Mouse (Mus musculus): ENCODE measurements at regions not wholly inside any gene's neighbourhood (a gene's known extent, or its start where the extent isn't known, plus 50 kb on each side); places are given as distances from the start of the nearest gene placed in this dataset.

- TF ChIP-seq CTCF (IDR thresholded peaks at IDR 0.05; ENCODE audit: control insufficient read depth, insufficient read depth, insufficient replicate concordance, low read depth, low read length) (no peak), POLR2A (IDR thresholded peaks at IDR 0.05; ENCODE audit: control insufficient read depth, low read depth, low read length) (no peak)
- Histone ChIP-seq H3K27me3 (ENCODE audit: control insufficient read depth, insufficient read depth, low read length) (no peaks in the 10 kb centered on the region), H3K36me3 (ENCODE audit: control insufficient read depth, insufficient read depth, low read length) (no peaks in the 10 kb centered on the region), H3K4me3 (ENCODE audit: control insufficient read depth, low read depth, low read length) (no peak overlapping the region), H3K27ac (ENCODE audit: control insufficient read depth, insufficient read depth, low read depth, low read length) (no peak overlapping the region), H3K4me1 (ENCODE audit: control insufficient read depth, insufficient read depth, low read length) (peaks cover 3% of the 10 kb centered on the region; the same call in 1 of the 2 replicates)
These were observed 322.3 kb upstream of the G2e3 start for GRCm38 (mm10) chr12:51025531-51025930.

GRCm38 (mm10) chr12:51024057-51024743, 323.7 kb upstream of the G2e3 start:
- Histone ChIP-seq H3K4me1 (ENCODE audit: control insufficient read depth, insufficient read depth, low read length) (peaks cover 3% of the 10 kb centered on the region; the same call in 1 of the 2 replicates), H3K27me3 (ENCODE audit: control insufficient read depth, insufficient read depth, low read length) (no peaks in the 10 kb centered on the region), H3K27ac (ENCODE audit: control insufficient read depth, insufficient read depth, low read depth, low read length) (no peak overlapping the region), H3K4me3 (ENCODE audit: control insufficient read depth, low read depth, low read length) (no peak overlapping the region), H3K36me3 (ENCODE audit: control insufficient read depth, insufficient read depth, low read length) (no peaks in the 10 kb centered on the region)
- no peak for TF ChIP-seq POLR2A (IDR thresholded peaks at IDR 0.05; ENCODE audit: control insufficient read depth, low read depth, low read length)
- TF ChIP-seq CTCF (IDR thresholded peaks at IDR 0.05; ENCODE audit: control insufficient read depth, insufficient read depth, insufficient replicate concordance, low read depth, low read length): no peak

- TF ChIP-seq POLR2A (IDR thresholded peaks at IDR 0.05; ENCODE audit: control insufficient read depth, low read depth, low read length) (no peak), CTCF (IDR thresholded peaks at IDR 0.05; ENCODE audit: control insufficient read depth, insufficient read depth, insufficient replicate concordance, low read depth, low read length) (no peak)
- Histone ChIP-seq H3K27ac (ENCODE audit: control insufficient read depth, insufficient read depth, low read depth, low read length) (no peak overlapping the region), H3K36me3 (ENCODE audit: control insufficient read depth, insufficient read depth, low read length) (no peaks in the 10 kb centered on the region), H3K4me3 (ENCODE audit: control insufficient read depth, low read depth, low read length) (no peak overlapping the region), H3K27me3 (ENCODE audit: control insufficient read depth, insufficient read depth, low read length) (no peaks in the 10 kb centered on the region), H3K4me1 (ENCODE audit: control insufficient read depth, insufficient read depth, low read length) (no peaks in the 10 kb centered on the region)
These were observed 329.7 kb upstream of the G2e3 start for GRCm38 (mm10) chr12:51018185-51018584.

- H3K27ac ChIP-seq (ENCODE audit: control insufficient read depth, insufficient read depth, low read depth, low read length): no peak overlapping the region
- no peaks in the 10 kb centered on the region for H3K27me3 ChIP-seq (ENCODE audit: control insufficient read depth, insufficient read depth, low read length)
- H3K4me3 ChIP-seq (ENCODE audit: control insufficient read depth, low read depth, low read length): no peak overlapping the region
- H3K4me1 ChIP-seq (ENCODE audit: control insufficient read depth, insufficient read depth, low read length): no peaks in the 10 kb centered on the region
- TF ChIP-seq POLR2A (IDR thresholded peaks at IDR 0.05; ENCODE audit: control insufficient read depth, low read depth, low read length) (no peak), CTCF (IDR thresholded peaks at IDR 0.05; ENCODE audit: control insufficient read depth, insufficient read depth, insufficient replicate concordance, low read depth, low read length) (no peak)
- H3K36me3 ChIP-seq (ENCODE audit: control insufficient read depth, insufficient read depth, low read length): no peaks in the 10 kb centered on the region
These were observed 331.8 kb upstream of the G2e3 start for GRCm38 (mm10) chr12:51016081-51016480.

- TF ChIP-seq POLR2A (IDR thresholded peaks at IDR 0.05; ENCODE audit: control insufficient read depth, low read depth, low read length) (no peak), CTCF (IDR thresholded peaks at IDR 0.05; ENCODE audit: control insufficient read depth, insufficient read depth, insufficient replicate concordance, low read depth, low read length) (no peak)
- H3K36me3 ChIP-seq (ENCODE audit: control insufficient read depth, insufficient read depth, low read length): no peaks in the 10 kb centered on the region
- H3K27me3 ChIP-seq (ENCODE audit: control insufficient read depth, insufficient read depth, low read length): no peaks in the 10 kb centered on the region
- H3K27ac ChIP-seq (ENCODE audit: control insufficient read depth, insufficient read depth, low read depth, low read length): no peak overlapping the region
- no peak overlapping the region for H3K4me3 ChIP-seq (ENCODE audit: control insufficient read depth, low read depth, low read length)
- peaks cover 8% of the 10 kb centered on the region for H3K4me1 ChIP-seq (ENCODE audit: control insufficient read depth, insufficient read depth, low read length)
These were observed 338.2 kb upstream of the G2e3 start for GRCm38 (mm10) chr12:51009644-51010043.

DNA sequence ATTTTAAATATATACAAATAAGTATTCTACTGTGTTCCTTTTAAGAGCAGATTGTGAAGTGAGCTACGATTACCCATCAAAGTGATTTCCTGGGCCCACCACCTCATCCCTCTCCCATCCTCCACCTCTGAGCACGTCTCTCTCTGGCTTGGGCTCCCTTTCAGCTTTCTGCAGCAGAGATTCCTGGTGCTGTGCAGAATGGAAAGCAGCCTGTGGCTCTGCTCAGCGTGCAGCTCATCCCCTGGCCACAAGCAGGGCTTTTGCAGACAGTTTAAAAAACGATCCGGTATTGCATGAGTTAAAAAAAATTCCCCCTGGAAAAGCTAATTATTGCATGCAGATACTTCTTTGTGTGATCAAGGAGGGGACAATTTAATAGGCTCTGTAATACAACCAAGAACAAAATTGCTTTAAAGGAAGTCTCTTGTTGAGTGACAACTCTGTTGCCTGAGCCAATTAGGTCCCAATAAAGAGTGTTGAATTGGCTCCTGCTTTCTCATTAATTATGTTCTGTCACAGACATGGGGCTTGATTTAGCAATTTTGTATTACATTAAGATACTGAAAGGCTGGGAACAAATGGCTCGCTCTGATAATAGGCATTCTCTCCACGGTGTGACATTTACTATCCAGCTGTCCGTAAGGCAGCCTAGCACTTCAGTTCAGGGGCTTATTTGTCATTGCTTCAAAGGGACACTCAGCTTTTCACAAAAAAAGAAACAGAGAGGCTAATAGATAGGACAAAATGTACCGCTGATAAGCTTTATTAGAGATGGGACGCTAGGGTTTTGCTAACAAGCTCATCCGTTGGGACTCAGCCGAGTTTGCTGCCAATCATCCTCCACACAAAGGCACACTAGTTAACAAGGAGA, 345.9 kb upstream of the G2e3 start:
- no peaks in the 10 kb centered on the region for H3K27me3 ChIP-seq (ENCODE audit: control insufficient read depth, insufficient read depth, low read length)
- no peak overlapping the region for H3K4me3 ChIP-seq (ENCODE audit: control insufficient read depth, low read depth, low read length)
- H3K36me3 ChIP-seq (ENCODE audit: control insufficient read depth, insufficient read depth, low read length): no peaks in the 10 kb centered on the region
- H3K4me1 ChIP-seq (ENCODE audit: control insufficient read depth, insufficient read depth, low read length): peaks cover 8% of the 10 kb centered on the region
- 0 out of 2 replicates have a peak overlapping the region, but pooled peaks have one; percentile 17 for H3K27ac ChIP-seq (ENCODE audit: control insufficient read depth, insufficient read depth, low read depth, low read length)
- TF ChIP-seq CTCF (IDR thresholded peaks at IDR 0.05; ENCODE audit: control insufficient read depth, insufficient read depth, insufficient replicate concordance, low read depth, low read length) (no peak), POLR2A (IDR thresholded peaks at IDR 0.05; ENCODE audit: control insufficient read depth, low read depth, low read length) (no peak)

GRCm38 (mm10) chr12:51001096-51001495, 346.8 kb upstream of the G2e3 start:
- Histone ChIP-seq H3K4me3 (ENCODE audit: control insufficient read depth, low read depth, low read length) (no peak overlapping the region), H3K27ac (ENCODE audit: control insufficient read depth, insufficient read depth, low read depth, low read length) (no peak overlapping the region), H3K36me3 (ENCODE audit: control insufficient read depth, insufficient read depth, low read length) (no peaks in the 10 kb centered on the region), H3K4me1 (ENCODE audit: control insufficient read depth, insufficient read depth, low read length) (peaks cover 8% of the 10 kb centered on the region), H3K27me3 (ENCODE audit: control insufficient read depth, insufficient read depth, low read length) (no peaks in the 10 kb centered on the region)
- TF ChIP-seq CTCF (IDR thresholded peaks at IDR 0.05; ENCODE audit: control insufficient read depth, insufficient read depth, insufficient replicate concordance, low read depth, low read length): no peak
- no peak for TF ChIP-seq POLR2A (IDR thresholded peaks at IDR 0.05; ENCODE audit: control insufficient read depth, low read depth, low read length)
